Mouse (Mus musculus): ENCODE results near the gene Myocd.
A peak's percentile ranks its signal among the peaks of the same experiment; 100 is the strongest.

Myocd gene

GRCm38 (mm10) chr11:65213806-65214205 lies 56.0 kb downstream of the Myocd start:
- DNase-seq (ENCODE audit: low spot score): no peak

GRCm38 (mm10) chr11:65211701-65212100 lies 58.1 kb downstream of the Myocd start:
- no peak for DNase-seq (ENCODE audit: low spot score)

- DNase-seq (ENCODE audit: low spot score): no peak
These were observed 60.3 kb downstream of the Myocd start for GRCm38 (mm10) chr11:65209441-65209840.

GRCm38 (mm10) chr11:65205306-65205705 lies 64.5 kb downstream of the Myocd start:
- DNase-seq (ENCODE audit: low spot score): no peak

- DNase-seq (ENCODE audit: low spot score): no peak
These were observed 65.1 kb downstream of the Myocd start for GRCm38 (mm10) chr11:65204651-65205050.

GRCm38 (mm10) chr11:65203020-65203419 lies 66.8 kb downstream of the Myocd start:
- DNase-seq (ENCODE audit: low spot score): no peak

GRCm38 (mm10) chr11:65202236-65202635 lies 67.6 kb downstream of the Myocd start:
- no peak for DNase-seq (ENCODE audit: low spot score)

GRCm38 (mm10) chr11:65198026-65198425 lies 71.8 kb downstream of the Myocd start:
- no peak for DNase-seq (ENCODE audit: low spot score)

- DNase-seq (ENCODE audit: low spot score): peak; percentile 46
These were observed 72.5 kb downstream of the Myocd start for GRCm38 (mm10) chr11:65197280-65197679.

- no peak for DNase-seq (ENCODE audit: low spot score)
These were observed 82.8 kb downstream of the Myocd start for GRCm38 (mm10) chr11:65186974-65187373.

- DNase-seq (ENCODE audit: low spot score): no peak
These were observed 84.7 kb downstream of the Myocd start for GRCm38 (mm10) chr11:65185114-65185513.

- no peak for DNase-seq (ENCODE audit: low spot score)
These were observed 99.6 kb downstream of the Myocd start for GRCm38 (mm10) chr11:65170121-65170750.

- DNase-seq (ENCODE audit: low spot score): peak; percentile 26
These were observed 107.0 kb downstream of the Myocd start, which contains the start of gene Arhgap44 for GRCm38 (mm10) chr11:65162767-65163120. Gene Arhgap44, minus strand, starts transcription at chr11:65162961.

- peak; percentile 18 for DNase-seq (ENCODE audit: low spot score)
These were observed 107.7 kb downstream of the Myocd start for GRCm38 (mm10) chr11:65161881-65162766.

GRCm38 (mm10) chr11:65160991-65161880 lies 108.6 kb downstream of the Myocd start:
- DNase-seq (ENCODE audit: low spot score): no peak

GRCm38 (mm10) chr11:65159791-65160190 lies 110.0 kb downstream of the Myocd start, which contains the start of gene 1700086D15Rik:
Gene 1700086D15Rik, minus strand, starts transcription at chr11:65159891.
- DNase-seq (ENCODE audit: low spot score): no peak

GRCm38 (mm10) chr11:65158658-65158990 lies 111.2 kb downstream of the Myocd start:
- no peak for DNase-seq (ENCODE audit: low spot score)

- no peak for DNase-seq (ENCODE audit: low spot score)
These were observed 111.7 kb downstream of the Myocd start for GRCm38 (mm10) chr11:65157966-65158657.

- no peak for DNase-seq (ENCODE audit: low spot score)
These were observed 116.8 kb downstream of the Myocd start for GRCm38 (mm10) chr11:65153006-65153405.

- DNase-seq (ENCODE audit: low spot score): no peak
These were observed 121.3 kb downstream of the Myocd start for GRCm38 (mm10) chr11:65148441-65148840.

GRCm38 (mm10) chr11:65142838-65143417 lies 126.9 kb downstream of the Myocd start:
- DNase-seq (ENCODE audit: low spot score): no peak

Data from ovary, postnatal 10 days (tissue).